Mouse (Mus musculus) mouse embryonic stem cell (cell line): Measurements from ENCODE around the gene Hyal3.

Experiments used
- in situ Hi-C, 2 experiments: fragments of 300-500 bp; cut with MboI; formaldehyde crosslinking; loops; 1 replicate in 1 of 2; 3 replicates in 1 of 2; pipeline ENCODE4 v1.14.3; 2019 to 2020; ENCODE audit warnings: low sequenced_read_pairs in 2 of 2, low pct_unique_long_range_greater_than_20kb in 1 of 2, mixed read lengths in 1 of 2; ENCODE audit not compliant: unreplicated experiment in 1 of 2

Gene Hyal3

DNA sequence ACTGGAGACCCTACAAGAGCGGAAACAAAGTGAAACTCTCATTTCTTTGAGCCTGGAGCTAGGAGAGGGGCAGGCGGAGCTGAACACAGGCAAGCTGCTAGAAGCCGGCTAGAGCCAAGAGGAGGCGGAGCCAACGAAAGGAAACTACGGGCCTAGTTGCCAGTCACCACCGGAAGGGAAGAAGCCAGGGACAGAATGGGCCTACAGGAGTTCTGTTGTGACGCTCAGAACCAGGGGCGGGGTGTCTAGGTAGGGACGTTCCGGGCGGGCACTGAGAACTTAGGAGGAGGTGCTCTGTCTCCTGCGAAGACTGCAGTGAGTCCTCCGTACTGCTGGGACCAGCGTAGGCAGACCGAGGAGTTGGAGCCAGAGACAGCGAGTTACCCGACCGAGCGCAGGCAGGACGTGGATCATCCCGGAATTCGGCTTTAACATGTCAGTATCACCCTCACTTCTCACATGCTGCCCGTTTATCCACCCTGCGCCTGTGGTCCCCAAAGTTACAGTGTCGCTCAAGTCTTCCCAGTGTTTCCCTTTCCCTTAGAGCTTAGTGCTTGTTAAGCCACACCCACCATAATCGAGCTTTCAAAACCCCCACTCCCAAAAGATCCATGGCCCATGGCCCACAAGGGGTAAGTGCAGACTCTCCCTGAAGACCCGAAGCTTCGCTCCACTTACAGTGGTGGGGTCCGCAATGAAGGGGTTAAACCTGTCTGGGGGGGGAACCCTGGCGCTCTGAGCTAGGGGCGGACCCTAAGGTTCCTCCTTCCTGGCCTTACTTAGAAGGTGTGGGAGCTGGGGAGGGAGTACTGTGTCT lies at the start of gene Hyal3:
Gene Hyal3 (plus strand): TSS at position 318 of the 817 bp plus-strand sequence.
- in situ Hi-C loops, result no loop called here

DNA sequence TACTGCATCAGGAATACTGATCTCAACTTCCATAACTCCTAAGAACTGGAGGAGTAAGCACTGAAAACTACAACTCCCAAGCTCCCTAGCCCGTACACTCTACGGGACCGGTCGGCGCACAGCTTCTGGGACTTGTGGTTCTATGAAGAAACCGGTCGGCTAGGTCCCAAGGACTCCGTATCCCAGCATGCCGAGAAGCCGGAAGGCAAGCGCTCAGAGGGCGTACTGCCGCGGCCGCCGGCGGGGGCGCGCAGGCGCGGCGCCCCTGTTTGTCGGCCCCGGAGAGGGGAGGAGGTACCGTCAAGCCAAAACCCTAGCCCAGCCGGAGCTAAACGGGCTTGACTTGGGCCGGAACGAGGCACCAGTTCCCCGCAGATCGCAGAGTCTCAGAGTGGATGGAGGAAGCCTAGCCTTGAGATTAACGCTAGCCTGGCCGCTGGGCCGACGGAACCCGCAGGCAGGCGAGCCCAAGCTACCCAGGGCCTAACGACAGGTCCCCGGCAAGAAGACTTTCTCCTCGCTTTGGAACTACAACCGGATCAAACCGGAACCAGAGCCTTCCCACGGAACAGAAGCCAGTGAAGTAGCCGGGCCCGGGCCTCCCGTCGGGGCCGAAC lies 46.7 kb upstream of the Hyal3 start, which contains the start of gene Tmem115:
Gene Tmem115 (plus strand): TSS at position 155 of the 617 bp plus-strand sequence.
- in situ Hi-C loops, result no loop called here

DNA sequence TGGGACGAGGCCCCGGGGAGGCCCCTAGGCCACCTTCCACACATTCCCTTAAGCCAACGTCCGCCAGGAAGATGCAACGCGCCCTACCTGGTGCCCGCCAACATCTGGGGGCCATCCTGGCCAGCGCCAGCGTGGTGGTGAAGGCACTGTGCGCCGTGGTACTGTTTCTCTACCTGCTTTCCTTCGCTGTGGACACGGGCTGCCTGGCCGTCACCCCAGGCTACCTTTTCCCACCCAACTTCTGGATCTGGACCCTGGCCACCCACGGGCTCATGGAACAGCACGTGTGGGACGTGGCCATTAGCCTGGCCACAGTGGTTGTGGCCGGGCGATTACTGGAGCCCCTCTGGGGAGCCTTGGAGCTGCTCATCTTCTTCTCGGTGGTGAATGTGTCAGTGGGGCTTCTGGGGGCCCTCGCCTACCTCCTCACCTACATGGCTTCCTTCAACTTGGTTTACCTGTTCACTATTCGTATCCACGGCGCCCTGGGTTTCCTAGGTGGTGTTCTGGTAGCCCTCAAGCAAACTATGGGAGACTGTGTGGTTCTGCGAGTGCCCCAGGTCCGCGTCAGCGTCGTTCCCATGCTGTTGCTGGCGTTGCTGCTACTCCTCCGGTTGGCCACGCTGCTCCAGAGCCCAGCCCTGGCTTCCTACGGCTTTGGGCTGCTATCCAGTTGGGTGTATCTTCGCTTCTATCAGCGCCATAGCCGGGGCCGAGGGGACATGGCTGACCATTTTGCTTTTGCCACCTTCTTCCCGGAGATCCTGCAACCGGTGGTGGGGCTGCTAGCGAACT lies 46.0 kb upstream of the Hyal3 start:
- in situ Hi-C loops, result no loop called here

DNA sequence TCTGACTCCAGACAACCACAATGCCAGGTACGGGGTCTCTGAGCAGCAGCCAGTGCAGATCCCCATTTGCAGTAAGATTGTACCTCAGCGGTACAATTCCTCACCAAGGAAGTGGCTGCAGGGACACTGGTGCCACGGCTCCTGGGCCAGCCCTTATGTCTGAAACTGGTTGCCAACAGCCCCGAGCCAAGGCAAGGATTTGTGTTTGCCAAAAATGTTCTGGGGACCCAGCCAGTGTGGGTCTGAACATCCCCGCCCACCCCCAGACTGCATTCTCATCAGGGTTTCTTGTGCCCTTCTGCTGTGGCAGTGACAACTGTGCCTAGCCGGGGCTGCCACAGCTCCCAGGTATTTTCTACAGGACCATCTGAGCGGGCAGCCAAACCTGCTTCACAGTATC lies 42.4 kb upstream of the Hyal3 start:
- in situ Hi-C loops, result no loop called here

DNA sequence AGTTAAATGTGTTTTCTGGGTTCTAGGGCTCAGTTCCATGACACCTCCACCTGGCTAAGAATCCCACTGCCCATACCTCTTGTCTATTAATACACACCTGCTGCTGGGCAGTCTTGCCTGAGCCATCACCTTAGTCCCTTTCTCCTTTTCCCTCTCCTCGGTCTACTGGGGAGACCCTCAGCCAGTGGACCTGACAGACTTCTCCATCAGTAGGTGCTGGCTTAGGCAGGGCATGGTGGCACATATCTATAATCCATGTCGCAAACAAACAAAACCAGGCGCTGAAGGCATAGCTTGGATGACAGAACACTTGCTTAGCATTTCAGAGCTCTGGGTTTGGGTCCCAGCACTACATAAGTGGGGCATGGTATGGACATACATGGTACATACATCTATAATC lies 41.9 kb upstream of the Hyal3 start:
- in situ Hi-C loops, result no loop called here

DNA sequence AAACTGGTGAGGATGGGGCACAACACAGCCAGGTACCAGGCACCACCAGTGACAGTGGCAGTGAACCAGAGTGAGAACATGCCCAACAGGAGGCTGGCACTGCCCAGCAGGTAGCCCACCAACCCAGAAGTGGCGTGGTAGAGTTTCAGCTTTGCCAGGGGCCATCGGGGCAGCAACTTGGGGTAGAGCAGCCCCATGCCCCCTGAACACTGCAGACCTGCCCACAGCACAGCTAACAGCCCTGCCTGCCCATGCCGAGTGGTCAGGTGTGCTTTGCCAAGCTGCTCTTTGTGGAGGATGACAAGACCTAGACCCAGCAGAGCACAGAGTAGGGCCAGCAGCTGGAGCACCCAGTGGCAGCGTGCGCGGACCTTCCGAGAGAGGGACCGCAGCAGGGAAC lies 40.7 kb upstream of the Hyal3 start:
- in situ Hi-C loops, result no loop called here

DNA sequence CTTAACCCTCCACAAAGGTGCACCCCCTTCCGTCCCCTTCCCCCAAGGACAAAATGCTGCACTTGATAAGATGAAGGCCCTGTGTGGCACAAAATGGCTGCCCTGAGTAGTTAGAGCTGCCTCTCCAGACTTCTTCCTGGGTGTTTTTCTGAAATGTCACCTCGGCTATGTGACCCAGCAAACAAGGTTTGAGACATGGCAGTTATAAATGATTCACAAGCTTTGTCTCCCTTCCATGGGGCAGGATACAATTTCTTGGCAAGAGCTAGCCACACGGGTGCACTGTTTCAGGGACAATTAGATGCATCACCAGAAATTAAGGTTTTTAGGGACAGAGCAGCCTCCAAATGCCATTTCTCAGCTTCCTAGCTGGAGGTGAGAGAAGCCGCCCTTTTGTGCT lies 40.2 kb upstream of the Hyal3 start:
- in situ Hi-C loops, result no loop called here

DNA sequence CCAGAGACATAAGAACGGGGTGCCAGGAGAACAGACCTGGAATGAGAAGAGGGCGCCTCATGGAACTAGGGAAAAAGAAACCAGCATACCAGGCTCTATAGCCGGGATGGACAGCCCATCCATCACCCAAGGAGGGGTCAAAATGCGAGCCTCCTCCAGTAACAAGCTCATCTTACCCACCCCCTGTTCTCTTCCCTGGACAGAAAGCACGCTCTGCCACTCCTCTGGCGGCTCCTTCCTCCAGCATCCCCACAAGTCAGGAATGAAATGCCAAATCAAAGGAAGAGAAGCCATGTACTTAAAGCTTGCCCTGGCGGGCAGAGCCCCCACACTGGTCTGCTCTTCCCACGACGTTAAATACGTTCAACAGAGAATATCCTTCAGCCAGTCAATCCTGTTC lies 39.6 kb upstream of the Hyal3 start:
- in situ Hi-C loops, result no loop called here

DNA sequence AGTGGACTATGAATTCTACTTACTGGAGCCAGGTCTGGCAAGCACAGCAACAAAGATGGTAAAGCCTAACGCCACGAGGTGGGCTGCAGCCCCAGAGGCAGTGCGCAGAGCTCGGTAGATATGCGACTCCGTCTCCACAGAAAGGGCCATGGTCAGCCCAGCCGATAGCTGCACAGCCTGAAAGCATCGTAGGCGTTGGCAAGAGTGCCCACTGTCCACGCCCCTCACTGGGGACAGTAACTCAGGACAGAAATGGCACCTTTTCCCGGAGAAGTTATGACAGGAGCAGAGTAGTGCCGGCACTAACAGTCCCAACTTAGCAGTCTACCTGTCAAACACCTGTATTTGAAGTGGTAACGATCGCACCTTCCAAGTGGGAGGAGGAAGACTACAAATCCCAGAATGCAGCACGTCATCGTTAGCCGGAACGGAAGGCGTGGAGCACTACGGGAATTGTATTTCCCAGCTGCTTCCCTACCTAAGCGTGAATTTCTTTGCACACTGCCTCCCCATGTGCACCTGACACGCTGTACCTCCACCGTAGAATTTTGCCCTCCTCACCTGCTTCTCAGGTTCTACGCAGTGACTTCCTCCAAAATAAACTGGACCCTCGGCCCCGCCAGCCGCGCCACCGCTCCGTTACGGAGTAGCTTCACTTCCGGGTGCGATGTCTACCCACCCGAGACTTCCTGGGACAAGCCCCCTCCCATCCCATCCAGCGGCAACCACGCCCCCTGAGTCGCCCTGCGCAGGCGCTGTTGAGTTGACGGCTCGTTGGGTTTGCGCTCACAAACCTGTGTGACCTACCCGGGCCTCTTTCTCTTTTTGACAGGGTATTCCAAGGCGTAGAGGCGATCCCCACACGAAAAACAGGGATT lies 38.9 kb upstream of the Hyal3 start, which contains the start of the genes Cyb561d2 and Nprl2:
Gene Cyb561d2 (minus strand): TSS at position 720 of the 878 bp plus-strand sequence.
Gene Nprl2 (plus strand): TSS at position 753 of the 878 bp plus-strand sequence.
- in situ Hi-C loops, result no loop called here

DNA sequence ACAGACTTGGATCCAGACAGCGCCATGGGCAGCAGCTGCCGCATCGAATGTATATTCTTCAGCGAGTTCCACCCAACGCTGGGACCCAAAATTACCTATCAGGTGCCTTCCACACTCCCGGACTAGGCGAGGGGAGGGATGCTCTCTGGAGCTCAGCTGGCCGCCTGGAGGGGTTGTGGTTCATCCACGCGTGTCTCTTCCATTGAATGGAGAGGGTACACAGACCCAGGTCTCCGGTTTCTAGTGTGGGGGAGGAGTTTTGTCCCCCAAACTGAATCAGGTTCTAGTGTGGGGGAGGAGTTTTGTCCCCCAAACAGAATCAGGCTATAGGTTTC lies 38.3 kb upstream of the Hyal3 start:
- in situ Hi-C loops, result no loop called here

DNA sequence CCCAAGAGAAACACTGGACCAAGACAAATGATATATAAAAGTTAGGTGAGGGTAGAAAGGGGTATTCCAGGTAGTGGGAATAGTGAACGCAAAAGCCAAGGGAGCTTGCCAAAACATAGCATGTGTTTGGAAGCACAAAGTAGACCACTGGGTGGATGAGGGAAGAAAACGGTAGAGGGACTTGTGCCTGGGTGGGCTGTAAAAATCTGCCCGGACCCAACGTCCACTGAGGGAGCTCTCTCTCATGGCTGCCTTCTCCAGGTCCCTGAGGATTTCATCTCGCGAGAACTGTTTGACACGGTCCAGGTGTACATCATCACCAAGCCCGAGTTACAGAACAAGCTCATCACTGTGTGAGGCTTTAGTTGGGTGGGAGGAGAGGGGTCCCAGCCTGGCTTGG lies 37.9 kb upstream of the Hyal3 start:
- in situ Hi-C loops, result no loop called here

DNA sequence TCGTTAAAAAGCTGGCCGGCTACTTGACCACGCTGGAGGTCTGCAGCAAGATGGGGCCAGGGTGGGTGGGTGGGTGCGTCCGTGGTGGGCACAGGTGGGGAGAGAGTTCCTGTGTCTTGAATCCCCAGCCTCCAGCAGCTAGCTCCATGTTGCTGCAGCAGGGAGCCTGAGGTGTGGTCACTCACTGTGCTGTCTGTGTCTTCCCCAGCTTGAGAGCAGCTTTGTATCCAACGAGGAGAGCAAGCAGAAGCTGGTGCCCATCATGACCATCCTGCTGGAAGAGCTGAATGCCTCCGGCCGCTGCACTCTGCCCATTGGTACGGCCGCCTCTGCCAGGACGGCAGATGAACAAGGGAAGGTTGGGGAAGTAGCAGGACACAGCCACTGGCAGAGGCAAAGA lies 37.3 kb upstream of the Hyal3 start:
- in situ Hi-C loops, result no loop called here

DNA sequence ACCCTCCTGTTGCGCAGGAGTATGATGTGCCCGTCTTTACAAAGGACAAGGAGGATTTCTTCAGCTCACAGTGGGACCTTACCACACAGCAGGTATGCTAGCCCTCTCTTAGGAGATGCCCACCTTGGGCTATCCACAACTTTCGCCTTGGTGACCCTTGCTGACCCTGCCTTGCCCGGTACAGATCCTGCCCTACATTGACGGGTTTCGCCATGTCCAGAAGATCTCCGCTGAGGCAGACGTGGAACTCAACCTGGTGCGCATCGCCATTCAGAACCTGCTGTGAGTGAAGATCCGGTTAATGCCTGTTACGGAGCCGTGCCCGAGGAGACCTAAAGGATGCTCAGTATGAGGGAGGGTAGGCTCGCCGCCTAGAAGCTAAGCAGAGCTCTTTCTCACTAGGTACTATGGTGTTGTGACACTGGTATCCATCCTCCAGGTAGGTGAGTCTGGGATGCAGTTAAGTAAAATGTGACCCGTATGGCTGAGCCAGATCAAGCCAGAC lies 36.4 kb upstream of the Hyal3 start:
- in situ Hi-C loops, result no loop called here

DNA sequence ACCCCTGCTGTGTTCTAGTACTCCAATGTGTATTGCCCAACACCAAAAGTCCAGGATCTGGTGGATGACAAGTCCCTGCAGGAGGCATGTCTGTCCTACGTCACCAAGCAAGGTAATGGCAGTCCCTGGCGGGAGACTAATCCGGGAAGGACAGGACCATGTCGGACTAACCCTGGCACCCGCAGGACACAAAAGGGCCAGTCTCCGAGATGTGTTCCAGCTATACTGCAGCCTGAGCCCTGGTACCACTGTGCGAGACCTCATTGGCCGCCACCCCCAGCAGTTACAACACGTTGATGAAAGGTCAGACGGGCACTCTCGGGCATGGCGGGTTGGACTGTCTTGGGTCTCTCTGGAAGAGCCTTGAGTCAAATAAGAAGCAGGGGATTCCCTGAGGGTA lies 35.9 kb upstream of the Hyal3 start:
- in situ Hi-C loops, result no loop called here

DNA sequence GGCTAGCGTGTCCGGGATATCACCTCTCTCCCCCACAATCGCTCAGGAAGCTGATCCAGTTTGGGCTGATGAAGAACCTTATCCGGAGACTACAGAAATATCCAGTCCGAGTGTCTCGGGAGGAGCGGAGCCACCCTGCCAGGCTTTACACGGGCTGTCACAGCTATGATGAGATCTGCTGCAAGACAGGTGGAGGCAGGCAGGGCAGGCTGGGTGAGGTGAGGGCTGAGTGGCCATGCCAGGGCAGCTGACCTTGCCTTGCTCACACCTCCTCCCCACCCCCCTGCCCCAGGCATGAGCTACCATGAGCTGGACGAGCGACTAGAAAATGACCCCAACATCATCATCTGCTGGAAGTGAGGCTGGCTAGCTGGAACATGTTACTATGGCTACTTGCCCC lies 35.4 kb upstream of the Hyal3 start:
- in situ Hi-C loops, result no loop called here

DNA sequence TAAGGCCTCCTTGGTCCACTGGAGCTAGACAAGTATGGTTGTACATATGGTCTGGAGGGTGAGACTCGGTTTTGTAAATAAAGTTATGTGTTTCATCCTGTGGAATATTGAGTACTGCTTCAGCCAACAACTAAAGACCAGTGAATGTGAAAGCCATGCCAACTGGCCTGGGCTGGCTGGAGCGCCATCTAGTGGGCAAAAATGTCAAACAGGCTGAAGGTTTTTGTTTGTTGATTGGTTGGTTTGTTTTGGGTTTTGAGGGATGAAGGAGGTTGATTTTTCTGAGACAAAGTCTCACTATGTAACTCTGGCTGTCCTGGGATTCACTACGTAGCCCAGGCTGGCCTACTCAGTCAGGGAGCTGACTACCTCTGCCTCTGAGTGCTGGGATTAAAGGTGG lies 35.0 kb upstream of the Hyal3 start:
- in situ Hi-C loops, result no loop called here

DNA sequence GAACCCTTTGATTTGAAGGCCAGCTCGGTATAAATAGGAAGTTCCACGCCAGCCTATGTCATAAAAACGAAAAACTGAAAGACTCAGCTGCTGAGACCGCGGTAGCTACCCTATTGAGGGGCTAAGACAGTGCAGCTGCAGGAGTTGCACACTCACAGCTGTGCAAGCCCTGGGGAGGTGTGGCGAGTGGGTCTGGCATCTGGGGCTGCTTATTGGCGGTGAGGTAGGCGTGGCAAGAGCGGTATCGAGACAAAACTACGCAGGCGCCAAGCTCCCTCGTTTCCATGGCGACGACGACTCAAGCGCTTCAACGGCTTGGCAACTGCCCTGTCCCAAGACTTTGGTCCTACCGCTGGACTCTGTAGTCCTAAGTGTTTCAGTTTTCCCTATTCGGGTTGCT lies 33.6 kb upstream of the Hyal3 start, which contains the start of gene Zmynd10:
Gene Zmynd10 (plus strand): TSS at position 273 of the 400 bp plus-strand sequence.
- in situ Hi-C loops, result no loop called here

DNA sequence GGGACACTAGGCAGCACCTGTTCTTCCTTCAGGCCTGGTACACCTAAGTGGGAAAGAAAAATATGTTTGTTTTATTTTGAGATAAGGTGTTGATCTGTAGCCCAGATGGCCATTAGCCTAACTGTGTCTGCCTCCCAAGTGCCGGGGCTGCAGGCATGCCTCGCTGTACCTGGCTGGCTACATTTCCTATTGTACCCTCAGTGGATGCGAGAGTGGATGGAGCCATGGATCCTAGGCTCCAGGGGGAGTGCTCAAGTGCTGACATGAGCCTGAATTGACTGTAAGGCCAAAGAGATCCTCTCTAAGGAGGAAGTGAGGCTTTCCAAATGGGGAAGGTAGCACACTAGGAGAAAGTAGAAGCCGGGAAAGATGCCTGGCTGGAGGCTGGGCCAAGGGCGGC lies 32.7 kb upstream of the Hyal3 start:
- in situ Hi-C loops, result no loop called here
